In the genomic region with DNA sequence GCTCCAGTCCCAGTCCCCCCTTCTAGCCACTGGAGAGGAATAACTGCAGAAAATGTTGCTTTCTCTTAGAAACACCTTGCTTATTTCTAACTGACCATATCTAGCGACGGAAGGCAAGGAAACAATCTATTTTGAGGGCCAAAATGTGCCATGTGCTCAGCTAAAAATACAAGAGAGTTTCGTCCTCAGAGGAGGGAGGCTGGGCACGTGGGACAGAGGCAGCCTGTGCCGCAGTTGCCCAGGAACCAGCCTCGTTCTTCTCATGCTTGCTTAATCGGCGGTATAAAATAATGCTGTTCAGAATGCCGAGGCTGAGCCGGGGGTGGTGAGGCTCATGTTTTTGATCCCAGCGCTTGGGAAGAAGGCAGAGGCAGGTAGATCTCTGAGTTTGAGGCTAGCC, we compare ENCODE assay signal across 18 mouse cellular contexts. TPM values are rescaled to one million over a fixed set of nuclear protein-coding genes. Genes with fewer than 3 reads are reported as not detected.
"Had no signal": no experiment of that assay in that cellular context is flagged by ENCODE, and none has a peak within 500 bp of the region (broad histone marks: within the 10 kb centered on the region; RNA-seq: fewer than 3 reads in every experiment).

No protein-coding gene starts in this region.

- H3K4me3 ChIP-seq: intestine, embryonic 15.5 days; kidney, embryonic 15.5 days; midbrain, embryonic 12.5 days; midbrain, embryonic 15.5 days; neural tube, embryonic 12.5 days; neural tube, embryonic 15.5 days had no signal

- H3K27ac ChIP-seq: intestine, embryonic 15.5 days; kidney, embryonic 15.5 days; liver, embryonic 14.5 days; macrophage; midbrain, embryonic 12.5 days; midbrain, embryonic 15.5 days; neural tube, embryonic 12.5 days; neural tube, embryonic 15.5 days; stomach, postnatal 0 days had no signal

- DNase-seq: kidney, adult 11 months; kidney, adult 8-10 months; kidney, postnatal 10 days; kidney, postnatal 36 days; liver, postnatal 0 days; lung, embryonic 14.5 days; thymus, adult 2 months; thymus, postnatal 25 days had no signal

RNA-seq across cellular contexts. Expression of gene Grm4, which starts 23.3 kb away (rescaled TPM):
- total RNA-seq: megakaryocyte, adult 5-6 weeks had no signal
